Mouse (Mus musculus): ENCODE data around the gene Dgki. TPM values are rescaled to one million over a fixed set of nuclear protein-coding genes. Genes with fewer than 3 reads are reported as not detected.

The Dgki gene
- total and polyA plus RNA-seq, 3 experiments, result 4.4 to 8.7 (median 7.7) TPM

GRCm38 (mm10) chr6:37252536-37252935 lies 47.4 kb downstream of the Dgki start:
- no peak for TF ChIP-seq PAX5 (IDR thresholded peaks at IDR 0.05; ENCODE audit: low read length)
- no peak for TF ChIP-seq KAT2A (IDR thresholded peaks at IDR 0.05; ENCODE audit: insufficient replicate concordance, low read length)
- no peak for TF ChIP-seq BHLHE40 (IDR thresholded peaks at IDR 0.05; ENCODE audit: low read depth, low read length)
- no peak overlapping the region for H3K9ac ChIP-seq (ENCODE audit: insufficient read depth, low read depth)
- in situ Hi-C loops (cut with MboI; ENCODE audit: low pct_ligation_motif_present, low pct_unique_long_range_greater_than_20kb, low sequenced_read_pairs), result no loop called here
- DNase-seq (ENCODE audit: extremely low read depth), result no peak
- H3K27me3 ChIP-seq (replicated peaks), result no peaks in the 10 kb centered on the region
- no peaks in the 10 kb centered on the region; the same call in 1 of the 2 replicates for H3K79me2 ChIP-seq (replicated peaks; ENCODE audit: control insufficient read depth, extremely low read depth, insufficient read depth, poor library complexity, severe bottlenecking)
- dilution Hi-C loops (cut with MboI; ENCODE audit: extremely low pct_ligation_motif_present, extremely low pct_unique_long_range_greater_than_20kb, low sequenced_read_pairs), result no loop called here
- H3K4me2 ChIP-seq (ENCODE audit: insufficient read depth, low read depth, poor library complexity, severe bottlenecking), result no peak overlapping the region
- peaks cover 0 to 9% of the 10 kb centered on the region in 2 experiments for H3K36me3 ChIP-seq (replicated peaks in 1 of 2; ENCODE audit: control insufficient read depth in 1 of 2, insufficient read depth in 1 of 2, low read length in 1 of 2)
- no peak overlapping the region for H3K27ac ChIP-seq (ENCODE audit: insufficient read depth, low read depth)
- no peak overlapping the region for H3K4me3 ChIP-seq (replicated peaks in 1 of 3; ENCODE audit: low read depth in 2 of 3, low read length in 2 of 3, poor library complexity in 1 of 3)
- no peaks in the 10 kb centered on the region for H3K9me3 ChIP-seq (replicated peaks; ENCODE audit: low read length)
- peaks cover 3 to 12% of the 10 kb centered on the region in 2 experiments; a peak in 2 of 4 replicates for H3K4me1 ChIP-seq (ENCODE audit: control insufficient read depth in 1 of 2, insufficient read depth in 2 of 2)

DNA sequence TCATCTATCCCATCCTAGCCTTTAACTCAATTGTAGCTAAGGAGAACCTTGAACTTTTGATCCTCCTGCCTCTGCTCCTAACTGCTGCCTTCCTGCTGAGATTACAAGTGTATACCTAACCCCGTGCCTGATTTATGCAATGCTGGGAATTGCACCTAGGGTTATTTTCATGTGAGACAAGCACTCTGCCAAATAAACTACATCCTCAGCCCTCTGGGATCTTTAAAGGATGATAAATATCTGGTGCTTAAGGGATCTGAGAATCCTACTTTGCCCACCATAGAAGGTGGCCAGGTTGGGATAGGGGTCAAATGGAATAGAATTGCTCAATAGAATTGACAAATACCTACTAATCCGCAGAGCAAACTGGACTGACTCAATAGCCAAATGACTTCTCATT lies 49.3 kb downstream of the Dgki start:
- Histone ChIP-seq H3K27me3 (replicated peaks) (no peaks in the 10 kb centered on the region), H3K79me2 (replicated peaks; ENCODE audit: control insufficient read depth, extremely low read depth, insufficient read depth, poor library complexity, severe bottlenecking) (no peaks in the 10 kb centered on the region; the same call in 1 of the 2 replicates), H3K4me1 (ENCODE audit: control insufficient read depth in 1 of 2, insufficient read depth in 2 of 2) (peaks cover 3 to 16% of the 10 kb centered on the region in 2 experiments; a peak in 2 of 4 replicates), H3K4me2 (ENCODE audit: insufficient read depth, low read depth, poor library complexity, severe bottlenecking) (no peak overlapping the region), H3K27ac (ENCODE audit: insufficient read depth, low read depth) (no peak overlapping the region), H3K4me3 (replicated peaks in 1 of 3; ENCODE audit: low read depth in 2 of 3, low read length in 2 of 3, poor library complexity in 1 of 3) (no peak overlapping the region), H3K9me3 (replicated peaks; ENCODE audit: low read length) (no peaks in the 10 kb centered on the region), H3K36me3 (replicated peaks in 1 of 2; ENCODE audit: control insufficient read depth in 1 of 2, insufficient read depth in 1 of 2, low read length in 1 of 2) (peaks cover 0 to 9% of the 10 kb centered on the region in 2 experiments), H3K9ac (ENCODE audit: insufficient read depth, low read depth) (no peak overlapping the region)
- dilution Hi-C loops (cut with MboI; ENCODE audit: extremely low pct_ligation_motif_present, extremely low pct_unique_long_range_greater_than_20kb, low sequenced_read_pairs), result no loop called here
- no peak for DNase-seq (ENCODE audit: extremely low read depth)
- in situ Hi-C loops (cut with MboI; ENCODE audit: low pct_ligation_motif_present, low pct_unique_long_range_greater_than_20kb, low sequenced_read_pairs), result no loop called here
- TF ChIP-seq MAFK (IDR thresholded peaks at IDR 0.05; ENCODE audit: insufficient replicate concordance, low read length) (no peak), ELF1 (IDR thresholded peaks at IDR 0.05; ENCODE audit: low read depth, low read length) (no peak), HCFC1 (IDR thresholded peaks at IDR 0.05; ENCODE audit: low read depth, low read length) (no peak), MEF2A (IDR thresholded peaks at IDR 0.05; ENCODE audit: borderline replicate concordance, low read depth, low read length) (no peak), SMC3 (IDR thresholded peaks at IDR 0.05; ENCODE audit: low read depth, low read length) (no peak), NELFE (IDR thresholded peaks at IDR 0.05; ENCODE audit: low read depth, low read length) (no peak), ZC3H11A (IDR thresholded peaks at IDR 0.05; ENCODE audit: low read depth, low read length) (no peak), CHD2 (IDR thresholded peaks at IDR 0.05; ENCODE audit: low read length) (no peak), E2F4 (IDR thresholded peaks at IDR 0.05; ENCODE audit: insufficient replicate concordance, low read depth, low read length) (no peak), USF1 (IDR thresholded peaks at IDR 0.05; ENCODE audit: low read depth, low read length) (no peak), RAD21 (IDR thresholded peaks at IDR 0.05; ENCODE audit: low read depth, low read length) (no peak), POLR2AphosphoS2 (IDR thresholded peaks at IDR 0.05; ENCODE audit: low read depth, low read length) (no peak), ZMIZ1 (IDR thresholded peaks at IDR 0.05; ENCODE audit: low read depth, low read length) (no peak), ZKSCAN1 (IDR thresholded peaks at IDR 0.05; ENCODE audit: borderline replicate concordance, low read depth, low read length) (no peak)

Measured in CH12.LX (cell line).